Mouse (Mus musculus) MEL (cell line): ENCODE results near the gene Tiam1. TPM values are rescaled to one million over a fixed set of nuclear protein-coding genes. Genes with fewer than 3 reads are reported as not detected.

Experiments used
- DNase-seq: peaks from one replicate; pipeline ENCODE4 v3.0.0; 2011; ENCODE audit warnings: low read depth, low spot score
- H3K27ac ChIP-seq: 2 replicates; pipeline ENCODE4 v1.5.1; 2012; ENCODE audit warnings: low read depth, mild to moderate bottlenecking, control low read depth, low read length, moderate library complexity; ENCODE audit not compliant: control insufficient read depth
- H3K27me3 ChIP-seq, 2 experiments: fragments of 150-350 bp in 1 of 2; sonication (generic) in 1 of 2; 2 replicates each; pipeline ENCODE4 v1.6.1; 2012; ENCODE audit warnings: low read length in 2 of 2, mild to moderate bottlenecking in 2 of 2, improper control_type of control experiment in 1 of 2, moderate library complexity in 1 of 2; ENCODE audit not compliant: insufficient read depth in 2 of 2, control insufficient read depth in 1 of 2
- H3K36me3 ChIP-seq, 2 experiments: 2 replicates each; pipeline ENCODE4 v1.6.1; 2012 to 2014; ENCODE audit warnings: low read length in 2 of 2, improper control_type of control experiment in 1 of 2, inconsistent platforms in 1 of 2, mild to moderate bottlenecking in 1 of 2; ENCODE audit not compliant: insufficient read depth in 2 of 2, control insufficient read depth in 1 of 2
- H3K4me1 ChIP-seq, 2 experiments: fragments of 150-350 bp in 1 of 2; sonication (generic) in 1 of 2; 2 replicates each; pipeline ENCODE4 v1.6.1; 2012; ENCODE audit warnings: low read length in 2 of 2, improper control_type of control experiment in 1 of 2, mild to moderate bottlenecking in 1 of 2; ENCODE audit not compliant: insufficient read depth in 2 of 2, control insufficient read depth in 1 of 2
- H3K4me3 ChIP-seq, 2 experiments: fragments of 150-350 bp in 1 of 2; sonication (generic) in 1 of 2; 2 replicates each; pipeline ENCODE4 v1.5.1; 2012; ENCODE audit warnings: low read depth in 2 of 2, low read length in 2 of 2, mild to moderate bottlenecking in 2 of 2, moderate library complexity in 2 of 2, control low read depth in 1 of 2, improper control_type of control experiment in 1 of 2; ENCODE audit not compliant: control insufficient read depth in 1 of 2, insufficient read depth in 1 of 2
- H3K79me2 ChIP-seq: 2 replicates; pipeline ENCODE4 v1.6.1; 2012; ENCODE audit warnings: mild to moderate bottlenecking, low read length, moderate library complexity; ENCODE audit not compliant: control insufficient read depth, poor library complexity, insufficient read depth
- H3K9ac ChIP-seq: 2 replicates; pipeline ENCODE4 v1.6.1; 2012; ENCODE audit warnings: low read depth, mild to moderate bottlenecking, control low read depth, low read length, moderate library complexity; ENCODE audit not compliant: control insufficient read depth, poor library complexity, severe bottlenecking
- H3K9me3 ChIP-seq: fragments of 150-350 bp; sonication (generic); replicated peaks from 2 replicates; pipeline ENCODE4 v1.6.1; 2012; ENCODE audit warnings: mild to moderate bottlenecking, low read length, improper control_type of control experiment, moderate library complexity; ENCODE audit not compliant: insufficient read depth
- BHLHE40 ChIP-seq: IDR thresholded peaks from 2 replicates; pipeline ENCODE4 v1.6.1; 2012; ENCODE audit warnings: low read depth, mild to moderate bottlenecking, inconsistent platforms, low read length, improper control_type of control experiment, borderline replicate concordance
- CHD1 ChIP-seq: IDR thresholded peaks from 2 replicates; pipeline ENCODE4 v1.6.1; 2012; ENCODE audit warnings: low read depth, mild to moderate bottlenecking, inconsistent platforms, low read length, improper control_type of control experiment
- CHD2 ChIP-seq: IDR thresholded peaks from 2 replicates; pipeline ENCODE4 v1.6.1; 2011; ENCODE audit warnings: low read length, improper control_type of control experiment
- CTCF ChIP-seq, 3 experiments: IDR thresholded peaks in 2 of 3; conservative IDR thresholded peaks in 1 of 3; 2 replicates each; pipeline ENCODE4 v1.5.1; 2011 to 2012; ENCODE audit warnings: low read length in 3 of 3, low read depth in 2 of 3, mild to moderate bottlenecking in 2 of 3, improper control_type of control experiment in 1 of 3, inconsistent platforms in 1 of 3, mixed read lengths in 1 of 3, moderate library complexity in 1 of 3; ENCODE audit not compliant: control insufficient read depth in 1 of 3, insufficient read depth in 1 of 3, poor library complexity in 1 of 3, severe bottlenecking in 1 of 3
- ELF1 ChIP-seq: IDR thresholded peaks from 2 replicates; pipeline ENCODE4 v1.6.1; 2014; ENCODE audit warnings: low read depth, mild to moderate bottlenecking, inconsistent platforms, low read length, improper control_type of control experiment, moderate library complexity
- EP300 ChIP-seq, 2 experiments: IDR thresholded peaks; 2 replicates each; pipeline ENCODE4 v1.6.1; 2011; ENCODE audit warnings: improper control_type of control experiment in 2 of 2, low read length in 2 of 2, low read depth in 1 of 2, mild to moderate bottlenecking in 1 of 2
- ETS1 ChIP-seq: IDR thresholded peaks from 2 replicates; pipeline ENCODE4 v1.6.1; 2012; ENCODE audit warnings: low read depth, mild to moderate bottlenecking, inconsistent platforms, low read length, improper control_type of control experiment, moderate library complexity
- GABPA ChIP-seq: IDR thresholded peaks from 2 replicates; pipeline ENCODE4 v1.6.1; 2012; ENCODE audit warnings: low read depth, mild to moderate bottlenecking, inconsistent platforms, low read length, improper control_type of control experiment, moderate library complexity
- GATA1 ChIP-seq: IDR thresholded peaks from 2 replicates; pipeline ENCODE4 v1.6.1; 2011; ENCODE audit warnings: low read depth, low read length, improper control_type of control experiment
- HCFC1 ChIP-seq: IDR thresholded peaks from 2 replicates; pipeline ENCODE4 v1.6.1; 2012; ENCODE audit warnings: low read depth, mild to moderate bottlenecking, inconsistent platforms, low read length, improper control_type of control experiment, moderate library complexity
- KAT2A ChIP-seq: conservative IDR thresholded peaks from 2 replicates; pipeline ENCODE4 v1.6.1; 2012; ENCODE audit warnings: low read depth, low read length, improper control_type of control experiment, inconsistent platforms
- MAFK ChIP-seq: IDR thresholded peaks from 2 replicates; pipeline ENCODE4 v1.6.1; 2011; ENCODE audit warnings: low read depth, mild to moderate bottlenecking, low read length, improper control_type of control experiment, borderline replicate concordance
- MAX ChIP-seq: IDR thresholded peaks from 2 replicates; pipeline ENCODE4 v1.6.1; 2011; ENCODE audit warnings: low read length, improper control_type of control experiment
- MAZ ChIP-seq: IDR thresholded peaks from 2 replicates; pipeline ENCODE4 v1.6.1; 2012; ENCODE audit warnings: low read depth, mild to moderate bottlenecking, inconsistent platforms, low read length, improper control_type of control experiment
- MEF2A ChIP-seq: IDR thresholded peaks from 2 replicates; pipeline ENCODE4 v1.6.1; 2014; ENCODE audit warnings: low read depth, mild to moderate bottlenecking, inconsistent platforms, low read length, improper control_type of control experiment; ENCODE audit not compliant: poor library complexity, insufficient replicate concordance, severe bottlenecking; ENCODE audit errors: extremely low read depth
- MXI1 ChIP-seq: IDR thresholded peaks from 2 replicates; pipeline ENCODE4 v1.6.1; 2011; ENCODE audit warnings: mild to moderate bottlenecking, low read depth, low read length, improper control_type of control experiment
- MYB ChIP-seq: IDR thresholded peaks from 2 replicates; pipeline ENCODE4 v1.6.1; 2011; ENCODE audit warnings: mild to moderate bottlenecking, low read depth, low read length, improper control_type of control experiment
- MYC ChIP-seq: IDR thresholded peaks from 2 replicates; pipeline ENCODE4 v1.6.1; 2011; ENCODE audit warnings: low read depth, mild to moderate bottlenecking, low read length, improper control_type of control experiment, moderate library complexity
- NELFE ChIP-seq: IDR thresholded peaks from 2 replicates; pipeline ENCODE4 v1.6.1; 2011; ENCODE audit warnings: low read depth, low read length, improper control_type of control experiment
- NRF1 ChIP-seq: IDR thresholded peaks from 2 replicates; pipeline ENCODE4 v1.6.1; 2014; ENCODE audit warnings: low read depth, mild to moderate bottlenecking, inconsistent platforms, low read length, improper control_type of control experiment, moderate library complexity; ENCODE audit not compliant: poor library complexity, insufficient read depth, severe bottlenecking
- POLR2A ChIP-seq, 2 experiments: IDR thresholded peaks; 2 replicates each; pipeline ENCODE4 v1.6.1; 2011 to 2012; ENCODE audit warnings: low read length in 2 of 2, mild to moderate bottlenecking in 2 of 2, control low read depth in 1 of 2, improper control_type of control experiment in 1 of 2, low read depth in 1 of 2, moderate library complexity in 1 of 2; ENCODE audit not compliant: control insufficient read depth in 1 of 2, insufficient read depth in 1 of 2, poor library complexity in 1 of 2
- POLR2AphosphoS2 ChIP-seq: IDR thresholded peaks from 2 replicates; pipeline ENCODE4 v1.6.1; 2011; ENCODE audit warnings: low read length, improper control_type of control experiment
- RAD21 ChIP-seq: IDR thresholded peaks from 2 replicates; pipeline ENCODE4 v1.6.1; 2011; ENCODE audit warnings: mild to moderate bottlenecking, low read depth, low read length, improper control_type of control experiment
- RCOR1 ChIP-seq: IDR thresholded peaks from 2 replicates; pipeline ENCODE4 v1.6.1; 2012; ENCODE audit warnings: low read depth, mild to moderate bottlenecking, inconsistent platforms, low read length, improper control_type of control experiment
- SIN3A ChIP-seq: IDR thresholded peaks from 2 replicates; pipeline ENCODE4 v1.6.1; 2012; ENCODE audit warnings: low read length, improper control_type of control experiment, inconsistent platforms
- SMC3 ChIP-seq: IDR thresholded peaks from 2 replicates; pipeline ENCODE4 v1.6.1; 2011; ENCODE audit warnings: low read depth, low read length, improper control_type of control experiment
- TAL1 ChIP-seq: IDR thresholded peaks from 2 replicates; pipeline ENCODE4 v1.6.1; 2012; ENCODE audit warnings: mild to moderate bottlenecking, inconsistent platforms, low read length, moderate library complexity, mixed read lengths
- TBP ChIP-seq: IDR thresholded peaks from 2 replicates; pipeline ENCODE4 v1.8.0; 2011; ENCODE audit warnings: low read depth, low read length, improper control_type of control experiment
- TCF12 ChIP-seq: IDR thresholded peaks from 2 replicates; pipeline ENCODE4 v1.6.1; 2014; ENCODE audit warnings: low read depth, mild to moderate bottlenecking, inconsistent platforms, low read length, improper control_type of control experiment, moderate library complexity
- UBTF ChIP-seq: IDR thresholded peaks from 2 replicates; pipeline ENCODE4 v1.6.1; 2012; ENCODE audit warnings: low read depth, mild to moderate bottlenecking, inconsistent platforms, low read length, improper control_type of control experiment, moderate library complexity, borderline replicate concordance; ENCODE audit not compliant: insufficient read depth
- USF1 ChIP-seq: IDR thresholded peaks from 2 replicates; pipeline ENCODE4 v1.6.1; 2014; ENCODE audit warnings: low read depth, mild to moderate bottlenecking, inconsistent platforms, low read length, improper control_type of control experiment, moderate library complexity
- USF2 ChIP-seq, 2 experiments: IDR thresholded peaks; 2 replicates each; pipeline ENCODE4 v1.6.1; 2011 to 2012; ENCODE audit warnings: improper control_type of control experiment in 2 of 2, low read length in 2 of 2, borderline replicate concordance in 1 of 2, inconsistent platforms in 1 of 2, low read depth in 1 of 2, mild to moderate bottlenecking in 1 of 2; ENCODE audit not compliant: insufficient read depth in 1 of 2
- ZC3H11A ChIP-seq: IDR thresholded peaks from 2 replicates; pipeline ENCODE4 v1.6.1; 2012; ENCODE audit warnings: low read depth, mild to moderate bottlenecking, inconsistent platforms, low read length, improper control_type of control experiment
- ZKSCAN1 ChIP-seq: IDR thresholded peaks from 2 replicates; pipeline ENCODE4 v1.6.1; 2012; ENCODE audit warnings: low read depth, mild to moderate bottlenecking, inconsistent platforms, low read length, improper control_type of control experiment, moderate library complexity
- ZMIZ1 ChIP-seq: IDR thresholded peaks from 2 replicates; pipeline ENCODE4 v1.6.1; 2012; ENCODE audit warnings: low read depth, mild to moderate bottlenecking, inconsistent platforms, low read length, improper control_type of control experiment, moderate library complexity
- ZNF384 ChIP-seq: IDR thresholded peaks from 2 replicates; pipeline ENCODE4 v1.6.1; 2012; ENCODE audit warnings: low read depth, mild to moderate bottlenecking, inconsistent platforms, low read length, improper control_type of control experiment
- polyA plus RNA-seq, 2 experiments: library from polyadenylated mRNA; stranded (reverse) in 1 of 2; unstranded in 1 of 2; fragments of >175 nt in 1 of 2; fragments of >200 nt in 1 of 2; gene quantifications; 2 replicates each; pipeline versions ENCODE4 v1.2.1 to v1.2.4; 2012; ENCODE audit warnings: low replicate concordance in 2 of 2, low read depth in 1 of 2; ENCODE audit not compliant: insufficient read length in 2 of 2, insufficient read depth in 1 of 2, missing spikeins in 1 of 2
- total RNA-seq: library from RNA; depleted of rRNA; stranded (reverse); fragments of 300-350 nt; gene quantifications from 2 replicates; pipeline ENCODE4 v1.2.3, GENCODE M21; 2012

Tiam1 gene
- total and polyA plus RNA-seq, 3 experiments = 15.0 to 23.9 (median 19.9) TPM

DNA sequence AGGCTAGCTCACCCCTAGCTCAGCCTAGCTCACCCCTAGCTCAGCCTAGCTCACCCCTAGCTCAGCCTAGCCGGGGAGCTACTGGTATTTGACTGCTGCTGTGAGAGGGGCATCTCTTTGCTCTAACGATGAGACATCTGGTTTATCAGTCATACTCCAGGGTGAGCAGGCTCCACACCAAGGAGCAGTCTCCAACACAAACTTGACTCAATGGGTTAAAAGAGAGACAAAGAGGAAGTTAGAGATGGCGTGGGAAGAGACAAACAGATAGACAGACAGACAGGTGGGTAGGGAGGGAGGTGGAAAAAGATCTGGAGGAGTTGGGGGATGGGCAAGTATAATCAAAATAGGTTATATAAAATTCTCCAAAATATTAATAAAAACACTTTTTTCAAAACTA is 275.1 kb downstream of the Tiam1 start:
- Histone ChIP-seq H3K4me1 (peaks cover 5 to 40% of the 10 kb centered on the region in 2 experiments; a peak in 3 of 4 replicates), H3K9me3 (no peaks in the 10 kb centered on the region), H3K79me2 (no peaks in the 10 kb centered on the region), H3K4me3 (no peak overlapping the region), H3K27me3 (no peaks in the 10 kb centered on the region), H3K27ac (peak overlapping the region; percentile 21; the same call in 1 of the 2 replicates), H3K36me3 (peaks cover 0 to 28% of the 10 kb centered on the region in 2 experiments; a peak in 2 of 4 replicates), H3K9ac (no peak overlapping the region)
- peak; percentile 72 for DNase-seq
- TF ChIP-seq GATA1 = peak; percentile 49; the same call in 1 of the 2 replicates
- no peak for TF ChIP-seq BHLHE40
- no peak for TF ChIP-seq SMC3
- peak; percentile 61; the same call in 1 of the 2 replicates for TF ChIP-seq TCF12
- no peak for TF ChIP-seq MAX
- TF ChIP-seq CHD1 = no peak
- peak; percentile 78 for TF ChIP-seq ETS1
- TF ChIP-seq CTCF (IDR thresholded peaks at IDR 0.05 in 2 of 3, conservative IDR thresholded peaks at IDR 0.05 in 1 of 3; ENCODE audit: control insufficient read depth in 1 of 3, insufficient read depth in 1 of 3, low read depth in 2 of 3, low read length in 3 of 3, poor library complexity in 1 of 3, severe bottlenecking in 1 of 3) = no peak
- TF ChIP-seq MXI1 = no peak
- no peak for TF ChIP-seq ZKSCAN1
- no peak for TF ChIP-seq NELFE
- TF ChIP-seq MEF2A = no peak
- no peak for TF ChIP-seq MYC
- TF ChIP-seq USF2 (IDR thresholded peaks at IDR 0.05; ENCODE audit: borderline replicate concordance in 1 of 2, insufficient read depth in 1 of 2, low read depth in 1 of 2, low read length in 2 of 2) = no peak
- TF ChIP-seq UBTF = no peak
- no peak for TF ChIP-seq SIN3A
- TF ChIP-seq CHD2 = peak; percentile 10; the same call in 1 of the 2 replicates
- TF ChIP-seq MAFK = no peak; the same call in 1 of the 2 replicates
- TF ChIP-seq ZC3H11A = no peak
- no peak for TF ChIP-seq GABPA
- TF ChIP-seq POLR2A (IDR thresholded peaks at IDR 0.05; ENCODE audit: control insufficient read depth in 1 of 2, insufficient read depth in 1 of 2, low read depth in 1 of 2, low read length in 2 of 2, poor library complexity in 1 of 2) = no peak
- no peak for TF ChIP-seq TBP
- no peak for TF ChIP-seq POLR2AphosphoS2
- no peak for TF ChIP-seq HCFC1
- TF ChIP-seq ELF1 = no peak
- peak; percentile 38; the same call in 1 of the 2 replicates for TF ChIP-seq TAL1
- TF ChIP-seq KAT2A = no peak
- no peak for TF ChIP-seq MAZ
- no peak for TF ChIP-seq ZMIZ1
- TF ChIP-seq NRF1 = no peak
- no peak for TF ChIP-seq USF1
- no peak for TF ChIP-seq MYB
- TF ChIP-seq RCOR1 = 0 out of 2 replicates have a peak, but pooled peaks have one; percentile 28
- TF ChIP-seq RAD21 = no peak
- peak; percentile 70 to 73 for TF ChIP-seq EP300 (IDR thresholded peaks at IDR 0.05; ENCODE audit: low read depth in 1 of 2, low read length in 2 of 2)
- TF ChIP-seq ZNF384 = no peak
